Mouse (Mus musculus) limb, embryonic 14.5 days (tissue): ENCODE measurements around the gene Skap1. TPM values are rescaled to one million over a fixed set of nuclear protein-coding genes. Genes with fewer than 3 reads are reported as not detected.

ENCODE experiments used
- ATAC-seq: fragments of 200-750 bp; cut with Nextera tagmentation; 2 replicates; pipeline ENCODE4 v1.8.0; 2017; ENCODE audit warnings: low read depth, moderate number of reproducible peaks, moderate TSS enrichment; ENCODE audit not compliant: low FRiP score
- DNase-seq: peaks from one replicate; pipeline ENCODE4 v3.0.0-alpha.2; 2015; ENCODE audit warnings: low spot score
- H3K27ac ChIP-seq: fragments of 300-500 bp; sonication (generic); replicated peaks from 2 replicates; pipeline ENCODE4 v1.5.1; 2014; ENCODE audit warnings: low read depth, mild to moderate bottlenecking, low read length, moderate library complexity, mixed read lengths
- H3K27me3 ChIP-seq: fragments of 300-500 bp; sonication (generic); 2 replicates; pipeline ENCODE4 v1.6.1; 2014; ENCODE audit warnings: low read length, mixed read lengths; ENCODE audit not compliant: control insufficient read depth, insufficient read depth
- H3K36me3 ChIP-seq: fragments of 300-500 bp; sonication (generic); 2 replicates; pipeline ENCODE4 v1.6.1; 2014; ENCODE audit warnings: mild to moderate bottlenecking, low read length, moderate library complexity, mixed read lengths; ENCODE audit not compliant: control insufficient read depth, insufficient read depth
- H3K4me1 ChIP-seq: fragments of 300-500 bp; sonication (generic); 2 replicates; pipeline ENCODE4 v1.6.1; 2014; ENCODE audit warnings: antibody characterized with exemption, low read length, mixed read lengths; ENCODE audit not compliant: control insufficient read depth, insufficient read depth
- H3K4me2 ChIP-seq: fragments of 300-500 bp; sonication (generic); replicated peaks from 2 replicates; pipeline ENCODE4 v1.6.1; 2014; ENCODE audit warnings: low read depth, mild to moderate bottlenecking, low read length, moderate library complexity; ENCODE audit not compliant: severe bottlenecking
- H3K4me3 ChIP-seq: fragments of 300-500 bp; sonication (generic); replicated peaks from 2 replicates; pipeline ENCODE4 v1.5.1; 2014; ENCODE audit warnings: low read length
- H3K9ac ChIP-seq: fragments of 300-500 bp; sonication (generic); 2 replicates; pipeline ENCODE4 v1.6.1; 2014; ENCODE audit warnings: mild to moderate bottlenecking, low read depth, low read length, moderate library complexity; ENCODE audit not compliant: severe bottlenecking
- H3K9me3 ChIP-seq: fragments of 300-500 bp; sonication (generic); 2 replicates; pipeline ENCODE4 v1.6.1; 2016; ENCODE audit warnings: low read length; ENCODE audit not compliant: control insufficient read depth
- POLR2A ChIP-seq: fragments of 200-500 bp; IDR thresholded peaks from 2 replicates; pipeline ENCODE4 v1.8.0; 2012; ENCODE audit warnings: inconsistent platforms, mild to moderate bottlenecking, moderate library complexity, borderline replicate concordance; ENCODE audit not compliant: insufficient read depth, insufficient read length; ENCODE audit errors: extremely low read depth
- WGBS: fragments of 180-500 bp; shearing (Covaris S2); extraction: QIAGEN DNeasy Blood & Tissue Kit; methylation state at CpG from one replicate; pipeline ENCODE4 v1.1.7; 2014; 5-methylcytosine and 5-hydroxymethylcytosine counted together
- polyA plus RNA-seq, 2 experiments: library from polyadenylated mRNA; depleted of rRNA in 1 of 2; stranded (reverse) in 1 of 2; unstranded in 1 of 2; fragments of >200 nt; fragmentation: Nextera tagmentation in 1 of 2; extraction: Ambion mirVana in 1 of 2; gene quantifications; 2 replicates each; pipeline versions ENCODE4 v1.2.1 to v1.2.3; 2012 to 2014

Gene Skap1
- polyA plus RNA-seq, 2 experiments: 0.67 to 2.1 TPM

DNA sequence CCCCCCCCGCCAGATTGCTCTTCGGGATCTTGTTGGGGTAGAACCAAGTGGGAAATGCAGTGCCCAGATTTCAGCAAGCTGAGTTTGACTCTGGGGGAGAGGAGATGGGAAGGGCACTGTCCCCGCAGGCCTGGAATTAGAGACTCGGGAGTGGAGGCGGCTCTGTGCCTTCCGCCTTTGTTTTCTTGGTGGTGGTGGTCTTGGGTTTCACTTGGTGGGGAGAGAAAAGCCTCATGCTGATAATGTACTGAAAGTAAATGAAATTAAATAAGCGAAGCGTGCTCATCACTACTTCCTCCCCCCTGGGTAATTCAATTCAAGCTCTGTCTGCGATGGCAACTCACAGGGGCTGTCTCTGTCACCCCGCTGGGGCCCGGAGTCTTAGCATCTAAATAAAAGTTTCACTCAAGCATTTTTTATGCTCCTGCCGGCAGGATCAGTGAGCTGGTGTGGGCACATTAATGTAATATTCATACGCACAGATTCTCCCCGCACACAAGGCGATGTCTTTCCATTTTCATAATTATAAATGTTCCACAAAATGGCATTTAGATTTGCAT is 231.9 kb downstream of the Skap1 start:
- ATAC-seq (no peak), DNase-seq (no peak)
- H3K4me3 ChIP-seq: no peak overlapping the region
- H3K36me3 ChIP-seq: no peaks in the 10 kb centered on the region
- H3K9ac ChIP-seq: no peak overlapping the region
- H3K27me3 ChIP-seq: no peaks in the 10 kb centered on the region
- TF ChIP-seq POLR2A: no peak
- WGBS: 79% methylated on average over 15 of the region's 15 CpGs
- H3K9me3 ChIP-seq: no peaks in the 10 kb centered on the region
- H3K27ac ChIP-seq: no peak overlapping the region
- no peaks in the 10 kb centered on the region for H3K4me1 ChIP-seq
- no peak overlapping the region for H3K4me2 ChIP-seq

DNA sequence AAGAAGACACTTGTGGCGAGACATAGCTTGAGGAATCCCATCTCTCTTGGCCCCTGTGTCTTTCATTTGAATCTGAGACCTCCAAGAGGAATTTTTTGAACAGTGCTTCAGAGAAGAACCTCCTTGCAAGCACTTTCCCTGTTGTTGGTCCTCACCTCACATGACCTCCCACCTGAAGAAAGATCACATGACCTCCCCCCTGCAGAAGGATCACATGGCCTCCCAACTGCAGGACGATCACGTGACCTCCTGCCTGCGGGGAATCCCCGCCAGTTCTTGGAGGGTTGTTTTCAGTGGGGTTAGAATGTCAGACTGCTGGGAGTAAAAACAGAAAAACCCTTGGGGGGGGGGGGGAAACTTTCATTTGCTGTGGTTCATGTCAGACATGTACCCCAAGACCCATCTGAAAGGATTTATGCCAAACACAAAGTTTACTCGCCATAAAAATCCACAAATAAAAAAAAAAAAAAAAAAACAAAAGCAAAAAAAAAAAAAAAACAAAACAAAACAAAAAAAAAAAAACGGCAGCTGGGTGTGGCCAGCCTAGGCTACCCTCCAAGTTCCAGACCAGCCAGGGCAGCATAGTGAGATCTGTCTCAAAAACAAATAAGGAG is 232.6 kb downstream of the Skap1 start:
- Histone ChIP-seq H3K4me3 (no peak overlapping the region), H3K4me1 (no peaks in the 10 kb centered on the region), H3K4me2 (no peak overlapping the region), H3K9me3 (no peaks in the 10 kb centered on the region), H3K27me3 (no peaks in the 10 kb centered on the region), H3K36me3 (no peaks in the 10 kb centered on the region), H3K9ac (no peak overlapping the region), H3K27ac (no peak overlapping the region)
- ATAC-seq (no peak), DNase-seq (no peak)
- 38% methylated on average over 7 of the region's 7 CpGs for WGBS
- TF ChIP-seq POLR2A: no peak

DNA sequence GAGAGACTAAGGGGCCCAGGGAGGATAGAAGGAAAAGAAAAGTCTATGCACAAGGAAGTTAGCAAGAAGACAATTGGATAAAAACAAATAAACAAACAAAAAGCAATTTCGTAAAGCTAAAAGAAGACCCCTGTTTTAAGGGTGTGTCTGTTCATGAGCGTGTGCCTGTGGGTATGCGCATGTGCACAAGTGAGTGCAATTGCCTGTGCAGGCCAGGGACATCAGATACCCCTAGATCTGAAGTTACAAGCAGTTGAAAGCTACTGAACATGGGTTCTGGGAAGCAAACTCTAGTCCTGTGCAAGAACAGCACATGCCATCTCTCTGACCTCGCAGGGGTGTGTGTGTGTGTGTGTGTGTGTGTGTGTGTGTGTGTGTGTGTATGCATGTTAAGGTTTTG is 233.1 kb downstream of the Skap1 start:
- Histone ChIP-seq H3K9ac (no peak overlapping the region), H3K4me3 (no peak overlapping the region), H3K36me3 (no peaks in the 10 kb centered on the region), H3K27me3 (no peaks in the 10 kb centered on the region), H3K4me1 (no peaks in the 10 kb centered on the region), H3K9me3 (no peaks in the 10 kb centered on the region), H3K27ac (no peak overlapping the region), H3K4me2 (no peak overlapping the region)
- WGBS: 79% methylated on average over 4 of the region's 4 CpGs
- no peak for TF ChIP-seq POLR2A
- DNase-seq (no peak), ATAC-seq (no peak)

DNA sequence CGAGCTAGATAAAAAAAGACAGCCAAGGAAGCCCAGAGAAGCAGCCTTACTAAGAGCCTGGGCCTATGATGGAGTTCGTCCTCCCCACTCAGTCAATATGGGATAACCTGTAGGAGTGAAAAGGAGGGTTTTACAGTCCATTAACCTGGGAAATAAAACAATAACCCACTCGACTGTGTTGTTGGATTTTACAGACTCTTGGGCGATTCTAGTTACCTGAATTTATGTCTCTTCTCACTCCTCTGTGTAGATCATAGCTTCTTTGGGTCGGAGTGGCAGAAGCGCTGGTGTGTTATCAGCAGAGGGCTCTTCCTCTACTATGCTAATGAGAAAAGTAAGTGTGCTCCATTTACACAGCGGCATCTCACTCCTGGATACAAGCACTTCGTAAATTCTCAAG is 239.4 kb downstream of the Skap1 start:
- Histone ChIP-seq H3K27me3 (no peaks in the 10 kb centered on the region), H3K27ac (no peak overlapping the region), H3K4me2 (no peak overlapping the region), H3K4me3 (no peak overlapping the region), H3K4me1 (no peaks in the 10 kb centered on the region), H3K36me3 (no peaks in the 10 kb centered on the region), H3K9me3 (no peaks in the 10 kb centered on the region), H3K9ac (no peak overlapping the region)
- 62% methylated on average over 8 of the region's 8 CpGs for WGBS
- ATAC-seq (no peak), DNase-seq (no peak)
- TF ChIP-seq POLR2A: no peak

DNA sequence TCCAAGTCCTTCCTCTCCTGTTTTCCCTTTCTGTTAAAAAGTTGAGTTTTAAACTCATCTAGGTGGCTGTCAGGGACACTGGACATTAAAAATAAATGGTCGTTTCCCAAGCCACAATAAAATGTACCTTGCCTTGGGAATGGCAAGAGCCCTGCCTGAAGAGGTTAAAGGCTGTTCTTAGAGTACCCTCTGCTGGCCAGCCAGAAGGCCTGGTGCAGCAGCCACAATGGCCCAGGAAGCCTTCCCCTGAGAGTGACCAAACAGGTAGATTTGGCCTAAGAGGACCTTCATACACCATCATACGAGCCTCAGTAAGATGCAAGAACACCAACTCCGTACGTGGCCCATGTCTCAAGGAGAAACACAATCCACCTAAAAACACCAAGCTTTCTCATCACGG is 246.9 kb downstream of the Skap1 start:
- Histone ChIP-seq H3K4me2 (no peak overlapping the region), H3K9me3 (no peaks in the 10 kb centered on the region), H3K4me1 (no peaks in the 10 kb centered on the region), H3K9ac (no peak overlapping the region), H3K4me3 (no peak overlapping the region), H3K27ac (no peak overlapping the region), H3K27me3 (no peaks in the 10 kb centered on the region), H3K36me3 (no peaks in the 10 kb centered on the region)
- DNase-seq (no peak), ATAC-seq (no peak)
- no peak for TF ChIP-seq POLR2A
- 44% methylated on average over 5 of the region's 5 CpGs for WGBS

DNA sequence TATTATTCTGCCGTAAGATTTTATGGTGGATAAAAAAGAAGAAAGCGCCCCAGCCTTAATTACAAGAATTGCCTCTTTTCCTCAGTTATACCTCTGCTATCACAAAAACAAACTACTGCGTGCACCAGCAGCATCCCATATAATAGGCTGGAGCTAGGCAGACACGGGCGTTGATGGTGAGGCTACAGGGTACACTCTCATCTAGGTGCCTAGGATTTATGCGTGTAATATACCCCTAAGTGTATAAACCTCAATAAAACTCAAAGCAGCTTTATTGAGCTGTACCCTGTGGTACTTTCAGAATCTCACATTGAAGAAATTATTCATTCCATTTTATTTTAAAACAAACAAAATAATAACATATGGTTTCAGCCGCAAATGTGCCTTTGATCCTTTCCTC is 247.3 kb downstream of the Skap1 start:
- DNase-seq: no peak
- H3K27me3 ChIP-seq: no peaks in the 10 kb centered on the region
- ATAC-seq: no peak
- no peak overlapping the region for H3K9ac ChIP-seq
- H3K9me3 ChIP-seq: no peaks in the 10 kb centered on the region
- TF ChIP-seq POLR2A: no peak
- H3K4me2 ChIP-seq: no peak overlapping the region
- no peaks in the 10 kb centered on the region for H3K4me1 ChIP-seq
- no peak overlapping the region for H3K4me3 ChIP-seq
- WGBS: 52% methylated on average over 7 of the region's 7 CpGs
- no peak overlapping the region for H3K27ac ChIP-seq
- no peaks in the 10 kb centered on the region for H3K36me3 ChIP-seq
